Mouse (Mus musculus) kidney, postnatal 10 days (tissue): ENCODE data around the gene Itprid2.

ENCODE experiments used
- DNase-seq: peaks from one replicate; pipeline ENCODE4 v3.0.0; 2021; ENCODE audit warnings: mixed read lengths

The Itprid2 gene

DNA sequence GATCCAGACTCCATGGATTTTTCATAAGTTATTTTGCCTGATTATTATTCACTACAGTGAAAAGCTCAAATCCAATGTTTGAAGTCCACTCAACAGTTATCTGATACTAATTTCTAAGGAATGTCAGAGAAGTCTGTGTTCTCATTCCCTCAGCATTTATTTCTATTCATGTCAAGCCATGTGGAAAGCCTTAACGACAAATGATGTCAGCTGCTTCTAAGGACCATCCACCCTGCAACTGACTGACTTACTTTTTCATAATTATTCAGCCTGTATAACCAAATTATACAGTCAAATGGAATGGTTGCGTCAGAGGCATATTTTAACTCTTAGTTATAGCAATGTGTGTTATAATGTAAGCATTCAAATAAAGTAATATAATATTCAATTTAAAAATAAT lies 80.8 kb downstream of the Itprid2 start:
- no peak for DNase-seq

DNA sequence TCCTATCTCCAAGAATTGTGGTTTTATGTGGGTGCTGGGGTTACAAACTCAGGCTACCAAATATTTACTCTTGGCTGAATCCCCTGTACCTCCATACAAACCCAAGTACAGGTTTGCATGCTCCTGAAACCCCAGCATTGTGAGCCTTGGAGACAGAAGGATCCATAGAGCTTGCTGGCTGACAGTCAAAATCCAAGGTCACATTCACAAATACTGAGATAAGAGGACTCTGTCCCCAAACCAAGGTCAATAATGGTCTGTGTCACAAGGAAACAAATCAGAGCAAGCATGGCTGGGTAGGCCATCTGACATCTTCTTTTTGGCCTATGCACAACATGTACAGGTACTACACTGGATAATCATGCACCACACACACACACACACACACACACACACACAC lies 82.7 kb downstream of the Itprid2 start:
- DNase-seq = no peak

DNA sequence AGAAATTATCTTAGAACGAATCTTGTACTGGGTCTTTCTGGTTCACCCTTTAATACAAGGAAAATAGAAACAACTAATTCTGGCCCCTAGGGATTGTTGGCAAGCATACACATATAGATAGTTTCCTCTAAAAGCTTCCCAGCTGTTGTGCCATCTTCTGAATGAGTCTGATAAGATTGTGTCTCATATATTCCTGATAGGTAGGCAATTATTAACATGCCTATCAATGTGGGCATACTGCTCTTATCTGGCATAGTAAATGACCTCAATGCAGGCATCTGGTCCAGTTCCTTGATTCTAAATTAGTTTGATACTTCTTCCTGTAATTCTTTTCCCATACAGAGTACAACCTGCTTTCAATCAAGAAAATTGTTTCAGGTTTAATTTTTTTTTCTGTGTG lies 87.3 kb downstream of the Itprid2 start:
- DNase-seq = no peak
